Mouse (Mus musculus): Measurements from ENCODE around the gene Hcst. TPM values are rescaled to one million over a fixed set of nuclear protein-coding genes. Genes with fewer than 3 reads are reported as not detected.

Gene Hcst
- polyA plus RNA-seq, 1 experiment from 2014 or later: 0.57 TPM

GRCm38 (mm10) chr7:30402343-30402742 lies 17.3 kb downstream of the Hcst start:
- Histone ChIP-seq H3K36me3 (no peaks in the 10 kb centered on the region), H3K4me1 (peaks cover 5% of the 10 kb centered on the region), H3K9ac (no peak overlapping the region), H3K27ac (no peak overlapping the region), H3K4me2 (replicated peaks) (no peak overlapping the region), H3K9me3 (replicated peaks) (no peaks in the 10 kb centered on the region), H3K4me3 (no peak overlapping the region), H3K27me3 (0 out of 2 replicates have a peak, but pooled peaks cover 3% of the 10 kb centered on the region)
- WGBS: 75% methylated on average over 4 of the region's 4 CpGs
- ATAC-seq (ENCODE audit: low FRiP score): no peak

- no peaks in the 10 kb centered on the region for H3K36me3 ChIP-seq
- H3K27me3 ChIP-seq: 0 out of 2 replicates have a peak, but pooled peaks cover 3% of the 10 kb centered on the region
- H3K27ac ChIP-seq: no peak overlapping the region
- H3K9me3 ChIP-seq (replicated peaks): no peaks in the 10 kb centered on the region
- no peak overlapping the region for H3K4me2 ChIP-seq (replicated peaks)
- WGBS: 43% methylated on average over 7 of the region's 7 CpGs
- no peak overlapping the region for H3K9ac ChIP-seq
- no peak for ATAC-seq (ENCODE audit: low FRiP score)
- no peak overlapping the region for H3K4me3 ChIP-seq
- peaks cover 5% of the 10 kb centered on the region for H3K4me1 ChIP-seq
Observed at GRCm38 (mm10) chr7:30399671-30400070, 20.0 kb downstream of the Hcst start.

- WGBS: 37% methylated on average over 2 of the region's 2 CpGs
- no peaks in the 10 kb centered on the region for H3K27me3 ChIP-seq
- peaks cover 4% of the 10 kb centered on the region for H3K4me1 ChIP-seq
- H3K27ac ChIP-seq: no peak overlapping the region
- H3K36me3 ChIP-seq: no peaks in the 10 kb centered on the region
- H3K9ac ChIP-seq: no peak overlapping the region
- no peak overlapping the region for H3K4me2 ChIP-seq (replicated peaks)
- ATAC-seq (ENCODE audit: low FRiP score): no peak
- H3K9me3 ChIP-seq (replicated peaks): no peaks in the 10 kb centered on the region
- H3K4me3 ChIP-seq: no peak overlapping the region
Observed at GRCm38 (mm10) chr7:30394871-30395270, 24.8 kb downstream of the Hcst start.

- 55% methylated on average over 11 of the region's 11 CpGs for WGBS
- H3K9me3 ChIP-seq (replicated peaks): no peaks in the 10 kb centered on the region
- H3K4me1 ChIP-seq: no peaks in the 10 kb centered on the region
- no peaks in the 10 kb centered on the region for H3K36me3 ChIP-seq
- H3K4me2 ChIP-seq (replicated peaks): no peak overlapping the region
- no peaks in the 10 kb centered on the region for H3K27me3 ChIP-seq
- H3K4me3 ChIP-seq: no peak overlapping the region
- no peak overlapping the region for H3K9ac ChIP-seq
- H3K27ac ChIP-seq: no peak overlapping the region
- ATAC-seq (ENCODE audit: low FRiP score): no peak
Observed at GRCm38 (mm10) chr7:30394379-30394778, 25.3 kb downstream of the Hcst start.

- H3K4me1 ChIP-seq: no peaks in the 10 kb centered on the region
- H3K27ac ChIP-seq: no peak overlapping the region
- 83% methylated on average over 4 of the region's 4 CpGs for whole genome bisulfite sequencing
- no peak overlapping the region for H3K4me2 ChIP-seq (replicated peaks)
- H3K9ac ChIP-seq: no peak overlapping the region
- ATAC-seq (ENCODE audit: low FRiP score): no peak
- no peaks in the 10 kb centered on the region for H3K36me3 ChIP-seq
- no peaks in the 10 kb centered on the region for H3K27me3 ChIP-seq
- no peak overlapping the region for H3K4me3 ChIP-seq
- no peaks in the 10 kb centered on the region for H3K9me3 ChIP-seq (replicated peaks)
Observed at GRCm38 (mm10) chr7:30393631-30394030, 26.0 kb downstream of the Hcst start.

- no peak overlapping the region for H3K27ac ChIP-seq
- no peak overlapping the region for H3K4me3 ChIP-seq
- H3K4me1 ChIP-seq: no peaks in the 10 kb centered on the region
- H3K36me3 ChIP-seq: no peaks in the 10 kb centered on the region
- H3K27me3 ChIP-seq: no peaks in the 10 kb centered on the region
- H3K9me3 ChIP-seq (replicated peaks): no peaks in the 10 kb centered on the region
- H3K9ac ChIP-seq: no peak overlapping the region
- WGBS: 70% methylated on average over 4 of the region's 4 CpGs
- ATAC-seq (ENCODE audit: low FRiP score): no peak
- no peak overlapping the region for H3K4me2 ChIP-seq (replicated peaks)
Observed at GRCm38 (mm10) chr7:30392746-30393520, 26.7 kb downstream of the Hcst start.

- H3K9ac ChIP-seq: no peak overlapping the region
- H3K4me3 ChIP-seq: no peak overlapping the region
- no peaks in the 10 kb centered on the region for H3K27me3 ChIP-seq
- H3K36me3 ChIP-seq: no peaks in the 10 kb centered on the region
- no peak overlapping the region for H3K27ac ChIP-seq
- H3K4me2 ChIP-seq (replicated peaks): no peak overlapping the region
- 84% methylated on average over 9 of the region's 9 CpGs for WGBS
- no peak for ATAC-seq (ENCODE audit: low FRiP score)
- no peaks in the 10 kb centered on the region for H3K4me1 ChIP-seq
- H3K9me3 ChIP-seq (replicated peaks): no peaks in the 10 kb centered on the region
Observed at GRCm38 (mm10) chr7:30384106-30384505, 35.5 kb downstream of the Hcst start.

- H3K27me3 ChIP-seq: no peaks in the 10 kb centered on the region
- 68% methylated on average over 5 of the region's 5 CpGs for WGBS
- no peak overlapping the region for H3K4me3 ChIP-seq
- H3K9ac ChIP-seq: no peak overlapping the region
- H3K4me2 ChIP-seq (replicated peaks): no peak overlapping the region
- no peak for ATAC-seq (ENCODE audit: low FRiP score)
- no peaks in the 10 kb centered on the region for H3K4me1 ChIP-seq
- H3K27ac ChIP-seq: no peak overlapping the region
- H3K36me3 ChIP-seq: no peaks in the 10 kb centered on the region
- no peaks in the 10 kb centered on the region for H3K9me3 ChIP-seq (replicated peaks)
Observed at GRCm38 (mm10) chr7:30380061-30380460, 39.6 kb downstream of the Hcst start.

GRCm38 (mm10) chr7:30373501-30373962 lies 46.1 kb downstream of the Hcst start:
- peak overlapping the region; percentile 67; the same call in 1 of the 2 replicates for H3K27ac ChIP-seq
- H3K36me3 ChIP-seq: no peaks in the 10 kb centered on the region
- WGBS: under 1% methylated on average over 21 of the region's 21 CpGs
- peak; percentile 98 for ATAC-seq (ENCODE audit: low FRiP score)
- no peaks in the 10 kb centered on the region for H3K27me3 ChIP-seq
- H3K9ac ChIP-seq: peak overlapping the region; percentile 56; the same call in 1 of the 2 replicates
- no peaks in the 10 kb centered on the region for H3K9me3 ChIP-seq (replicated peaks)
- peak overlapping the region; percentile 53 for H3K4me2 ChIP-seq (replicated peaks)
- H3K4me1 ChIP-seq: no peaks in the 10 kb centered on the region
- peak overlapping the region; percentile 36 for H3K4me3 ChIP-seq

Other genes starting within 250 kb of the Hcst start
- gene Cox7a1, start 235.7 kb downstream of the Hcst start, polyA plus RNA-seq (2016; fragmentation: Nextera tagmentation; extraction: Ambion mirVana): 3.5 and 3.6 TPM in 2 replicates
- gene Capns1, start 221.0 kb downstream of the Hcst start, polyA plus RNA-seq (2016; fragmentation: Nextera tagmentation; extraction: Ambion mirVana): 78.0 and 80.0 TPM in 2 replicates
- gene Polr2i, start 187.9 kb downstream of the Hcst start, polyA plus RNA-seq (2016; fragmentation: Nextera tagmentation; extraction: Ambion mirVana): 135 and 149 TPM in 2 replicates
- gene Tbcb, start 187.6 kb downstream of the Hcst start, polyA plus RNA-seq (2016; fragmentation: Nextera tagmentation; extraction: Ambion mirVana): 272 and 275 TPM in 2 replicates
- gene Ovol3, start 184.1 kb downstream of the Hcst start, polyA plus RNA-seq (2016; fragmentation: Nextera tagmentation; extraction: Ambion mirVana): not detected in 2 replicates
- gene Thap8, start 139.8 kb downstream of the Hcst start, polyA plus RNA-seq (2016; fragmentation: Nextera tagmentation; extraction: Ambion mirVana): 0.48 and 0.77 TPM in 2 replicates
- gene Wdr62, start 139.4 kb downstream of the Hcst start, polyA plus RNA-seq (2016; fragmentation: Nextera tagmentation; extraction: Ambion mirVana): 7.2 and 7.4 TPM in 2 replicates
- gene Clip3, start 128.1 kb downstream of the Hcst start, polyA plus RNA-seq (2016; fragmentation: Nextera tagmentation; extraction: Ambion mirVana): 74.8 and 88.1 TPM in 2 replicates
- gene Alkbh6, start 111.1 kb downstream of the Hcst start, polyA plus RNA-seq (2016; fragmentation: Nextera tagmentation; extraction: Ambion mirVana): 87.1 and 93.5 TPM in 2 replicates
- gene Syne4, start 105.0 kb downstream of the Hcst start, polyA plus RNA-seq (2016; fragmentation: Nextera tagmentation; extraction: Ambion mirVana): 36.9 and 39.2 TPM in 2 replicates
- gene E130208F15Rik, start 98.1 kb downstream of the Hcst start, polyA plus RNA-seq (2016; fragmentation: Nextera tagmentation; extraction: Ambion mirVana): 0.33 and 0.49 TPM in 2 replicates
- gene Sdhaf1, start 96.0 kb downstream of the Hcst start, polyA plus RNA-seq (2016; fragmentation: Nextera tagmentation; extraction: Ambion mirVana): 22.3 and 23.4 TPM in 2 replicates
- gene Lrfn3, start 57.1 kb downstream of the Hcst start, polyA plus RNA-seq (2016; fragmentation: Nextera tagmentation; extraction: Ambion mirVana): 9.3 and 10.1 TPM in 2 replicates
- 17.7 and 19.7 TPM in 2 replicates for gene Tyrobp, start 6.1 kb downstream of the Hcst start, polyA plus RNA-seq (2016; fragmentation: Nextera tagmentation; extraction: Ambion mirVana)
- gene Nfkbid, start 1.9 kb upstream of the Hcst start, polyA plus RNA-seq (2016; fragmentation: Nextera tagmentation; extraction: Ambion mirVana): 1.3 and 2.2 TPM in 2 replicates
- gene Aplp1, start 25.7 kb upstream of the Hcst start, polyA plus RNA-seq (2016; fragmentation: Nextera tagmentation; extraction: Ambion mirVana): 348 and 365 TPM in 2 replicates
- 16.1 and 23.9 TPM in 2 replicates for gene Kirrel2, start 37.8 kb upstream of the Hcst start, polyA plus RNA-seq (2016; fragmentation: Nextera tagmentation; extraction: Ambion mirVana)
- gene Nphs1, start 38.5 kb upstream of the Hcst start, polyA plus RNA-seq (2016; fragmentation: Nextera tagmentation; extraction: Ambion mirVana): 3.8 and 5.2 TPM in 2 replicates
- gene Prodh2, start 73.8 kb upstream of the Hcst start, polyA plus RNA-seq (2016; fragmentation: Nextera tagmentation; extraction: Ambion mirVana): not detected in 2 replicates
- gene Arhgap33, start 115.2 kb upstream of the Hcst start, polyA plus RNA-seq (2016; fragmentation: Nextera tagmentation; extraction: Ambion mirVana): 88.6 and 98.9 TPM in 2 replicates
- gene Hspb6, start 132.3 kb upstream of the Hcst start, polyA plus RNA-seq (2016; fragmentation: Nextera tagmentation; extraction: Ambion mirVana): 5.7 and 7.1 TPM in 2 replicates
- 11.3 and 12.6 TPM in 2 replicates for gene Proser3, start 132.4 kb upstream of the Hcst start, polyA plus RNA-seq (2016; fragmentation: Nextera tagmentation; extraction: Ambion mirVana)
- 52.4 and 55.2 TPM in 2 replicates for gene Lin37, start 140.0 kb upstream of the Hcst start, polyA plus RNA-seq (2016; fragmentation: Nextera tagmentation; extraction: Ambion mirVana)
- 80.6 and 87.5 TPM in 2 replicates for gene U2af1l4, start 143.4 kb upstream of the Hcst start, polyA plus RNA-seq (2016; fragmentation: Nextera tagmentation; extraction: Ambion mirVana)
- gene Gm49396, start 143.5 kb upstream of the Hcst start, polyA plus RNA-seq (2016; fragmentation: Nextera tagmentation; extraction: Ambion mirVana): 18.1 and 19.5 TPM in 2 replicates
- gene Psenen, start 143.8 kb upstream of the Hcst start, polyA plus RNA-seq (2016; fragmentation: Nextera tagmentation; extraction: Ambion mirVana): 128 and 139 TPM in 2 replicates
- 4.2 and 6.3 TPM in 2 replicates for gene Igflr1, start 145.6 kb upstream of the Hcst start, polyA plus RNA-seq (2016; fragmentation: Nextera tagmentation; extraction: Ambion mirVana)
- 8.8 and 9.9 TPM in 2 replicates for gene Kmt2b, start 168.9 kb upstream of the Hcst start, polyA plus RNA-seq (2016; fragmentation: Nextera tagmentation; extraction: Ambion mirVana)
- gene Zbtb32, start 179.1 kb upstream of the Hcst start, polyA plus RNA-seq (2016; fragmentation: Nextera tagmentation; extraction: Ambion mirVana): 0.17 and 0.39 TPM in 2 replicates
- gene Upk1a, start 193.0 kb upstream of the Hcst start, polyA plus RNA-seq (2016; fragmentation: Nextera tagmentation; extraction: Ambion mirVana): 0.21 and 0.35 TPM in 2 replicates
- gene Cox6b1, start 206.3 kb upstream of the Hcst start, polyA plus RNA-seq (2016; fragmentation: Nextera tagmentation; extraction: Ambion mirVana): 737 and 880 TPM in 2 replicates
- gene Etv2, start 216.0 kb upstream of the Hcst start, polyA plus RNA-seq (2016; fragmentation: Nextera tagmentation; extraction: Ambion mirVana): not detected in 2 replicates
- gene Rbm42, start 230.5 kb upstream of the Hcst start, polyA plus RNA-seq (2016; fragmentation: Nextera tagmentation; extraction: Ambion mirVana): 153 and 160 TPM in 2 replicates
- 35.4 and 38.4 TPM in 2 replicates for gene Haus5, start 245.1 kb upstream of the Hcst start, polyA plus RNA-seq (2016; fragmentation: Nextera tagmentation; extraction: Ambion mirVana)

Measured in hindbrain, embryonic 12.5 days (tissue).